Mouse (Mus musculus) megakaryocyte, embryonic 14.5 days (primary cell): Measurements from ENCODE around the gene Sptbn4.

Experiments used
- FLI1 ChIP-seq: IDR thresholded peaks from 2 replicates; pipeline ENCODE4 v1.6.1; 2012; ENCODE audit warnings: low read length, inconsistent platforms, mixed read lengths
- GATA1 ChIP-seq: IDR thresholded peaks from 3 replicates; pipeline ENCODE4 v1.6.1; 2012; ENCODE audit warnings: mixed read lengths, low read length, inconsistent platforms, borderline replicate concordance

DNA sequence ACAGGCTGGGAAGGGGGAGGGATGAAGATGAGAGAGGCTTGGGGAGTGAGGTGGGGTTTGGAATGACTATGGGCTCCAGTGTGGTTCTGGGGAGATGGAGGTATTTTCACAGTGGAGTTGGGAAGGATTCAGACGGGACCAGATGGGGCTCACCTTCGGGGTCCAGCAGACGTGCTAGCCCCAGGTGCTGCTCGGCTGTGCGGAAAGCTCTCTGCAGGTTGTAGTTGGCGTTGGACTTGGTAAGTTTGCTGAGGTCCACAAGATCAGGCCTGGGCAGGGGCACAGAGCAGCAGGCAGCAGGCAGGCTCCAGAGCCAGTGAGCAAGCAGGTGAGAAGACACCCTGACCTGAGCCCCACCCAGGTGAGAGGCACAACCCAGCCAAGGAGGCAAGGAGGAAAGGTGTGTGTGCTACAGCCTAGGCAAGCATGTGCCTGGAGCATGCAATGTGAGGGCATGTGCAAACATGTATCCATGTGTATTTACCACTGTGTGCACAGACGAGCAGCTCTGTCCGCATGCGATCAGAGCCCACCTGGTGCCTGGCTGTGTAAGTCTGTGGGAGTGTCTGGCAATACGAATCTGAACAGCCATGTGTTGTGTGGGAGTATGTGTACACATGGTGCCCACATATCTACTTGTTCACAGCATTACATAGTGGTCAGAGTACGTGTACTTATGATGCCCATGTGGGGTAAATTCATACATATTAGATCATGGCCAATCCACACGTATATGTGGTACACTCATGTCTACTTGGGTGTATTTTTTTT lies 23.7 kb downstream of the Sptbn4 start:
- TF ChIP-seq GATA1 (no peak), FLI1 (no peak)
